Mouse (Mus musculus) brain, adult 10 weeks (tissue): Measurements from ENCODE around the gene Ifit3. TPM values are rescaled to one million over a fixed set of nuclear protein-coding genes. Genes with fewer than 3 reads are reported as not detected.

Source experiments
- polyA plus RNA-seq: library from polyadenylated mRNA; stranded (reverse); fragments of 350-450 nt; fragmentation: Illumina TruSeq; extraction: RNeasy Lipid Tissue Mini Kit (QIAGEN cat#74804); gene quantifications from one replicate; pipeline ENCODE4 v1.2.3, GENCODE M21; 2015; ENCODE audit warnings: low read depth, low replicate concordance

The Ifit3 gene
- polyA plus RNA-seq, result 13.5 TPM

GRCm38 (mm10) chr19:34583126-34583766 is at the start of gene Ifit3:
Gene Ifit3 (plus strand): TSS chr19:34583531.

GRCm38 (mm10) chr19:34550534-34551223 is 32.7 kb upstream of the Ifit3 start, which contains the start of gene Ifit2:
Gene Ifit2 (plus strand): TSS chr19:34550694.

GRCm38 (mm10) chr19:34601888-34602287 is 18.6 kb downstream of the Ifit3 start, which contains the start of gene Ifit1bl1:
Gene Ifit1bl1 (minus strand): TSS chr19:34601956.

GRCm38 (mm10) chr19:34607237-34608051 is 24.1 kb downstream of the Ifit3 start, which contains the start of gene Ifit3b:
Gene Ifit3b (plus strand): TSS chr19:34607970.

Other genes starting within 250 kb of the Ifit3 start
- gene Ch25h, start 108.4 kb upstream of the Ifit3 start, polyA plus RNA-seq, result 0.33 TPM
- 22.1 TPM for gene Lipa, start 56.1 kb upstream of the Ifit3 start, polyA plus RNA-seq
- gene Ifit2, start 32.8 kb upstream of the Ifit3 start, polyA plus RNA-seq, result 7.1 TPM
- 5.8 TPM for gene Ifit1bl1, start 18.4 kb downstream of the Ifit3 start, polyA plus RNA-seq
- 5.2 TPM for gene Ifit3b, start 24.4 kb downstream of the Ifit3 start, polyA plus RNA-seq
- gene Ifit1bl2, start 57.2 kb downstream of the Ifit3 start, polyA plus RNA-seq, result 0.88 TPM
- 2.1 TPM for gene Ifit1, start 57.3 kb downstream of the Ifit3 start, polyA plus RNA-seq
- gene Slc16a12, start 163.8 kb downstream of the Ifit3 start, polyA plus RNA-seq, result 1.6 TPM